In genomic region chr16:7076707-7077106, GRCm38 (mm10) we compare ENCODE assay signal across 20 mouse cellular contexts.
DNase-seq lines count a peak whose midpoint lies in the region; TF ChIP-seq lines count a peak whose summit lies in the region.
"Had no signal": no experiment of that assay in that cellular context is flagged by ENCODE, and none has a peak within 500 bp of the region (broad histone marks: within the 10 kb centered on the region; RNA-seq: fewer than 3 reads in every experiment).

No protein-coding gene starts in this region.

- no peaks in the 10 kb centered on the region for H3K9me3 ChIP-seq in heart, embryonic 10.5 days
- no peaks in the 10 kb centered on the region for H3K9me3 ChIP-seq in ES-Bruce4 (replicated peaks; ENCODE audit: control insufficient read depth, insufficient read depth, low read length, poor library complexity, severe bottlenecking)
- H3K9me3 ChIP-seq: embryonic facial prominence, embryonic 10.5 days; embryonic facial prominence, embryonic 12.5 days; forebrain, embryonic 13.5 days; forebrain, embryonic 15.5 days had no signal

- H3K27ac ChIP-seq in heart, embryonic 10.5 days = no peak overlapping the region
- peak overlapping the region; percentile 9; the same call in 1 of the 2 replicates for H3K27ac ChIP-seq in ES-Bruce4 (ENCODE audit: insufficient read depth, low read length)
- H3K27ac ChIP-seq: embryonic facial prominence, embryonic 10.5 days; embryonic facial prominence, embryonic 12.5 days; forebrain, embryonic 13.5 days; forebrain, embryonic 15.5 days had no signal

- WGBS in heart, embryonic 10.5 days = 86% methylated on average over 3 of the region's 3 CpGs

- TF ChIP-seq POLR2A in ES-Bruce4 (IDR thresholded peaks at IDR 0.05; ENCODE audit: insufficient read depth, low read length) = no peak

- DNase-seq in heart, adult 11 months = peak; percentile 68
- no peak for DNase-seq in heart, embryonic 10.5 days (ENCODE audit: low spot score)
- peak; percentile 69 for DNase-seq in skeletal muscle tissue, adult 2 months (ENCODE audit: low read depth, low spot score)
- DNase-seq in testis, postnatal 10 days (ENCODE audit: low spot score) = no peak
- DNase-seq: adrenal gland, adult 8-10 months; adrenal gland, postnatal 14 days; adrenal gland, postnatal 36 days; cerebellum, adult 11-12 months; cerebellum, adult 2 months; cerebellum, adult 9-10 months; cerebellum, postnatal 10 days; cerebellum, postnatal 25 days; forebrain, postnatal 0 days had no signal

- no peak for TF ChIP-seq CTCF in ES-Bruce4 (IDR thresholded peaks at IDR 0.05; ENCODE audit: low read depth, low read length)

- no peak overlapping the region for H3K4me3 ChIP-seq in heart, embryonic 10.5 days
- no peak overlapping the region for H3K4me3 ChIP-seq in ES-Bruce4 (ENCODE audit: low read depth, low read length)
- H3K4me3 ChIP-seq: embryonic facial prominence, embryonic 10.5 days; embryonic facial prominence, embryonic 12.5 days; forebrain, embryonic 13.5 days; forebrain, embryonic 15.5 days had no signal

- H3K9ac ChIP-seq in ES-Bruce4 (ENCODE audit: low read depth, poor library complexity, severe bottlenecking) = no peak overlapping the region
- H3K9ac ChIP-seq: embryonic facial prominence, embryonic 12.5 days; forebrain, embryonic 13.5 days; forebrain, embryonic 15.5 days; forebrain, postnatal 0 days had no signal

- no peaks in the 10 kb centered on the region for H3K36me3 ChIP-seq in heart, embryonic 10.5 days
- H3K36me3 ChIP-seq in ES-Bruce4 (ENCODE audit: control insufficient read depth, insufficient read depth, low read length, poor library complexity, severe bottlenecking) = no peaks in the 10 kb centered on the region
- H3K36me3 ChIP-seq: embryonic facial prominence, embryonic 10.5 days; embryonic facial prominence, embryonic 12.5 days; forebrain, embryonic 15.5 days; G1E had no signal

- TF ChIP-seq EP300 in ES-Bruce4 (IDR thresholded peaks at IDR 0.05; ENCODE audit: insufficient read depth, low read depth, low read length) = no peak

- H3K4me1 ChIP-seq in heart, embryonic 10.5 days = no peaks in the 10 kb centered on the region
- peaks cover 7% of the 10 kb centered on the region for H3K4me1 ChIP-seq in ES-Bruce4 (ENCODE audit: control insufficient read depth, insufficient read depth, low read length)
- H3K4me1 ChIP-seq: embryonic facial prominence, embryonic 12.5 days had no signal

- H3K27me3 ChIP-seq in heart, embryonic 10.5 days (ENCODE audit: insufficient read depth, poor library complexity, severe bottlenecking) = no peaks in the 10 kb centered on the region
- no peaks in the 10 kb centered on the region for H3K27me3 ChIP-seq in ES-Bruce4 (ENCODE audit: control insufficient read depth, insufficient read depth, low read length, poor library complexity, severe bottlenecking)
- H3K27me3 ChIP-seq: embryonic facial prominence, embryonic 12.5 days; forebrain, embryonic 13.5 days; forebrain, embryonic 15.5 days; Patski had no signal

Comparison
In these comparisons a context has a peak if more than half of its experiments do, and no peak if none do; other contexts are left out.
1. DNase-seq: peak in heart, adult 11 months (single experiment) and skeletal muscle tissue, adult 2 months (single experiment); none in heart, embryonic 10.5 days (single experiment) and testis, postnatal 10 days (single experiment).